Mouse (Mus musculus) spleen, adult 2 months (tissue): ENCODE results near the gene Prkn. TPM values are rescaled to one million over a fixed set of nuclear protein-coding genes. Genes with fewer than 3 reads are reported as not detected.

Experiments
- DNase-seq, 2 experiments: peaks; one replicate each; pipeline versions ENCODE4 v3.0.0 to v3.0.0-alpha.2; 2012 to 2021; ENCODE audit warnings: low spot score in 2 of 2, low read depth in 1 of 2
- H3K27ac ChIP-seq: fragments of 200-500 bp; 2 replicates; pipeline ENCODE4 v1.5.1; 2012; ENCODE audit warnings: low read length, inconsistent platforms; ENCODE audit not compliant: insufficient read depth
- H3K27me3 ChIP-seq: fragments of 200-500 bp; 2 replicates; pipeline ENCODE4 v1.6.1; 2012; ENCODE audit warnings: mild to moderate bottlenecking, moderate library complexity, low read length, inconsistent platforms; ENCODE audit not compliant: control insufficient read depth, insufficient read depth
- H3K36me3 ChIP-seq: fragments of 200-500 bp; 2 replicates; pipeline ENCODE4 v1.6.1; 2012; ENCODE audit warnings: mild to moderate bottlenecking, low read length, inconsistent platforms; ENCODE audit not compliant: control insufficient read depth, insufficient read depth
- H3K4me1 ChIP-seq: fragments of 200-500 bp; 2 replicates; pipeline ENCODE4 v1.6.1; 2011; ENCODE audit warnings: inconsistent platforms; ENCODE audit not compliant: control insufficient read depth, insufficient read depth, insufficient read length
- H3K4me3 ChIP-seq: fragments of 200-500 bp; 2 replicates; pipeline ENCODE4 v1.5.1; 2011; ENCODE audit warnings: mild to moderate bottlenecking, inconsistent platforms; ENCODE audit not compliant: insufficient read depth, insufficient read length; ENCODE audit errors: extremely low read depth
- CTCF ChIP-seq: fragments of 200-500 bp; IDR thresholded peaks from 2 replicates; pipeline ENCODE4 v1.5.1; 2011; ENCODE audit warnings: mild to moderate bottlenecking, inconsistent platforms; ENCODE audit not compliant: insufficient read depth, insufficient read length, insufficient replicate concordance; ENCODE audit errors: extremely low read depth
- POLR2A ChIP-seq: fragments of 200-500 bp; IDR thresholded peaks from 2 replicates; pipeline ENCODE4 v1.6.1; 2011; ENCODE audit warnings: low read depth, low read length, inconsistent platforms
- WGBS: fragments of 180-500 bp; shearing (Covaris S2); methylation state at CpG from one replicate; pipeline ENCODE4 v1.1.7; 2018; 5-methylcytosine and 5-hydroxymethylcytosine counted together
- polyA plus RNA-seq: library from polyadenylated mRNA; depleted of rRNA; stranded (reverse); fragments of >200 nt; gene quantifications from 2 replicates; pipeline ENCODE4 v1.2.3, GENCODE M21; 2012

Gene Prkn
- polyA plus RNA-seq, 1 experiment: 0.72 TPM

DNA sequence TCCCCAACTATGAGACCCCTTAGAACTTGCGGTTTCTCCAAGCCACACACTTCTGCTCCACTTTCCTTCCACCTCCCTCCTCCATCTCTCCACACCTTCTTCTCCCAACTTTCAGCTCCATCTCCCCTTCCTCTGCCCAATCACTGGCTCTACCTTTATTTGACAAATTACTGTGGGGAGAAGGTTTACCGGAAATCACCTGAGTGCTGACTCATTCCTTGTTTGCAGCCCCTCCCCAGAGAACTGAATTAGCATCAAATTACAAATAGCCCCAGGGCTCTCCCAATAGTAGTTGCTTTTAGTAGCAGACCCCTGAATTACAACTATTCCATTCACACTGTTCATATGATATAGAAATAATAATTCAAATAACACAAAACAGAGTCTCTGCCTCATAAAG is 1036.1 kb downstream of the Prkn start:
- Histone ChIP-seq H3K27ac (no peak overlapping the region), H3K27me3 (no peaks in the 10 kb centered on the region), H3K4me3 (no peak overlapping the region), H3K36me3 (no peaks in the 10 kb centered on the region), H3K4me1 (no peaks in the 10 kb centered on the region)
- 83% methylated on average over 2 of the region's 2 CpGs for WGBS
- TF ChIP-seq POLR2A: no peak
- TF ChIP-seq CTCF: no peak
- DNase-seq: no peak

DNA sequence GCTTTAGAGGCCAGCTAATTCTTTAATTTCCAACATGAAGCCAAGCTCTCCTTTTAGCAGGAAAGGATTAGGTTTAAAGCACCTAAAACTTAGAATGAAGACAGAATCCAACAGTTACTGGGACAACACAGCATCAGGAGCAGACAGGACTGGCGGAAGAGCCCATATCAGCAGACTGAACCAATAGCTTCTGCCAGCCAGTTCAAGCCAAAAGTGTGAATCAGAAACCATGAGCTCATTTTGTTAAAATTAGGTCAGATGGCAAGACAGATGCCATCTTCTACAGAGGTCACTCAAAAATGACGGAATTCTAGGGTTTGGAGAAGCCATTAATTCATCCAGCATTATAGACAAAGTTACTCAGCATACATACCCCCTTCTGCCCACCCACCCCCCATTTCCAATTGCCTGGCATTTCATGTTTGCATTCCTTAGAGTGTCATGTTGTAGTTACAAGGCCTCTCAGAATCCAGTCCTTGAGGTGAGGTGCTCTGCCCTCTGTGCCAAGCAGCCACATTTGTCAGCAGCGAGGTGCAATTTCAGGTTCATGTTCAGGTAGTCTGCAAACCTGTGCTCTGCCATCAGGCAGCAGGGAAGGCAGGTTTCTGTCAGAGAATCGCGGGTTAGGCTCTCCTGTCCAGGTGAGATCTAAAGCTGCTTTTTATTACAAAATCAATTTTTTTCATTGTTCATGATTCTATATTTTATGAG is 1041.1 kb downstream of the Prkn start:
- DNase-seq: no peak
- H3K27me3 ChIP-seq: no peaks in the 10 kb centered on the region

DNA sequence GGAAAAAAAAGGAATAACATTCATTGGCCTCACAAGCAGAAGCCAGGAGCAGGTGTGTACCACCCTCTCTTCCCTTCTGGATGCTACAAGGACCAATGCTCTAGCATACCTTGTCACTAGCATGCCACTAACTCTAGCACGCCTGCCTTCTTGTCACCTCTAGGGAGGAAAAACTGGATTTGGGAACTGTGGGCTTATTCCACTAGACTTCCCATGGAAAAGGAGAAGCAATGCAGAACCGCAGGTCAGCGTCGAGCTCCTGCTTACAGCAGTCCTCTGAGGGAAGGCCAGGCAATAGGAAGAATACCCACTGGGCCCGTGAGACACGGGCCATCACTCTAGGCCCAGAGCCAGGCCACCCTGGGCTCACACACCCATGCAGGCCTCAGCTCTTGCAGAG is 1045.4 kb downstream of the Prkn start:
- DNase-seq: no peak
- TF ChIP-seq CTCF (no peak), POLR2A (no peak)
- H3K4me1 ChIP-seq: no peaks in the 10 kb centered on the region
- H3K4me3 ChIP-seq: no peak overlapping the region
- no peaks in the 10 kb centered on the region for H3K36me3 ChIP-seq
- no peaks in the 10 kb centered on the region for H3K27me3 ChIP-seq
- WGBS: 93% methylated on average over 6 of the region's 6 CpGs
- H3K27ac ChIP-seq: no peak overlapping the region

More for the DNA sequence above, 1041.1 kb downstream of the Prkn start:
- WGBS: 86% methylated on average over 5 of the region's 5 CpGs
- Histone ChIP-seq H3K36me3 (no peaks in the 10 kb centered on the region), H3K27ac (no peak overlapping the region), H3K4me3 (no peak overlapping the region), H3K4me1 (no peaks in the 10 kb centered on the region)
- TF ChIP-seq CTCF: no peak
- no peak for TF ChIP-seq POLR2A

DNA sequence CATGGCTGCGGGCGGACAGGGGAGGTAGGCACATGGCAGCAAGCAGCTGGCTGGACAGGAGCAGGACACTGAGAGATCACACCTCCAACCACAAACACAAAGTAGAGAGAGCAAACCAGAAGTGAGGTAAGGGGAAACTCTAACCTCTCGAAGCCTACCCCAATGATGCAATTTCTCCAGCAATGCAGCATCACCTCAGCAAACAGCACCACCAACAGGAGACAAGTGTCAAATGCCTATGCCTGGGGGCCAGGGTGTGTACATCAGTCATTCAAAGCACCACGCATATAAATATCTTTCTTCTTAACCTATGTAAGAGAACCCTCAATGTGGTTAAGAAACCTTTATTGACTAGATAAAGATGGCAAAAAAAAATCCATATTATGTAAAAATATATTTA is 1046.8 kb downstream of the Prkn start:
- Histone ChIP-seq H3K27ac (no peak overlapping the region), H3K4me1 (no peaks in the 10 kb centered on the region), H3K36me3 (no peaks in the 10 kb centered on the region), H3K4me3 (no peak overlapping the region), H3K27me3 (no peaks in the 10 kb centered on the region)
- DNase-seq: no peak
- TF ChIP-seq POLR2A: no peak
- TF ChIP-seq CTCF: no peak
- WGBS: 71% methylated on average over 4 of the region's 4 CpGs

DNA sequence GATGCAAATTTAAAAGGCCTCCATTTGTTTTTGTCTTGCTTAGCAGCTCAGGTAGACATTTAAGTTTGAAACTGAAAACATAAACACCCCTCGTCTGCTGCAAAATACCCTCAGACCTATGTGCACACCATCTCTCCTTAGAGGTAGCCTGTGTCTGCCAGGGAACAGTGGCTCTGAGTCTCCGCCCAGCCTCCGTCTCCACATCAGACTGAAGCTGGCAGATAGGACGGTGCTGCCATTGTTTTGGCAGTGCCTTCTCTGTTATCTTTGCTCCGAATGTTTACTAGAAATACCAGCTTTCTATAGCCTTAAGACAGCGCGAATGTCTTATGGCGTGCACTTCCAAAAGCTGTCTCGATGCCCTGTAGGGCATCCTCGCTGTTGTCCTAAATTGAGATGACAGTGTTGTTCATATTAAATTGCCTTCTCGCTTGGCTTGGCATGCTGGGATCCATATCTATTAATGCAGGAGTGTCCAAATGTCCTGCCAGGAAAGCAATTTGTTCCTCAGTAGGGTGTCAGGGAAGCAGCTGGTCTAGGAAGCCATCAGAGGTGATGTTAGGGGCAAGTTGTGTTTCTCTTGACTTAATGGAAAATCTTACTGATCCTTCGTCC is 1047.5 kb downstream of the Prkn start:
- TF ChIP-seq POLR2A (no peak), CTCF (no peak)
- H3K27me3 ChIP-seq: no peaks in the 10 kb centered on the region
- H3K36me3 ChIP-seq: no peaks in the 10 kb centered on the region
- H3K4me3 ChIP-seq: no peak overlapping the region
- DNase-seq: no peak
- H3K4me1 ChIP-seq: no peaks in the 10 kb centered on the region
- WGBS: 87% methylated on average over 12 of the region's 12 CpGs
- no peak overlapping the region for H3K27ac ChIP-seq

DNA sequence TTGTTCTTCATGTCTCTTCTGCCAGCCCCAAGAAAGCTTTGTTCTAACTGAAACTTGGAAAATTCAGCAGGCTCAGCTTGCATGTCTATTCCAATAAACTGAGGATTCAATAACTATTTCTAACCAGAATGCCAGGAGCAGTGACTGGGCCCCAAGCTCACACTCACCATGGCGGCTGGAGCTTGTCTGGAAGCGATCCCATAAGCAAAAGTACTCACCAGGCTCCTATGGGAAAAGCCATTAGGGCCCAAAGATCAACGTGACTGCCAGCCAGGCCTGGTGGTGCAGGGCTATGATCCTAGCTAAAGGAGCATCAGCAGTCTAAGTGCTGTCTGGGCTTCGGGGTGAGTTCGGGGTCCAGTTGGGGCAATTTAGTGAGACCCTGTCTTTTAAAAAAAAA is 1048.6 kb downstream of the Prkn start:
- TF ChIP-seq POLR2A (no peak), CTCF (no peak)
- DNase-seq: no peak
- 76% methylated on average over 5 of the region's 5 CpGs for WGBS
- H3K4me1 ChIP-seq: no peaks in the 10 kb centered on the region
- no peak overlapping the region for H3K4me3 ChIP-seq
- no peaks in the 10 kb centered on the region for H3K27me3 ChIP-seq
- H3K27ac ChIP-seq: no peak overlapping the region
- no peaks in the 10 kb centered on the region for H3K36me3 ChIP-seq

DNA sequence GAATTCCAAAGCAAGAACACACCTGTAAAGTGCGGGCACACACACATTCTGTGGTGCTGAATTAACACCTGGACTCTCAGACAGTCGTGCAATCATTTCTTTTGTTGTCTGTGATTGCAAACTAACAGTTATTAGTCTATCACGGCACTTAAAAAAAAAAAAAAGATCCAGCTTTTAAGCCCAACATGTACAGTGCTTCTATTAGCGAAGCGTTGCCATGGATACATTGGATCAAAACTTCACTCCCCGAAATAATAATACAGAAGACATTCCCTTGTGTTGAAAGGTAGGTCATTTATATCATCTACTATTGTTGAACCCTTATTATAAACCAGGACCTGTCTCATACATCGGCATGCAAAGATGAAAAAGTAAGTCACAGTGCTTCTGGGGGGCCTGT is 1060.1 kb downstream of the Prkn start:
- no peak for DNase-seq
- Histone ChIP-seq H3K4me1 (no peaks in the 10 kb centered on the region), H3K4me3 (no peak overlapping the region), H3K36me3 (no peaks in the 10 kb centered on the region), H3K27ac (no peak overlapping the region), H3K27me3 (no peaks in the 10 kb centered on the region)
- TF ChIP-seq POLR2A (no peak), CTCF (no peak)
- WGBS: 84% methylated on average over 7 of the region's 7 CpGs
